Mouse (Mus musculus) embryonic fibroblast, embryonic 13.5 days (primary cell): ENCODE measurements at regions not wholly inside any gene's neighbourhood (a gene's known extent, or its start where the extent isn't known, plus 50 kb on each side); places are given as distances from the start of the nearest gene placed in this dataset.

Experiments used
- H3K27ac ChIP-seq: 2 replicates; pipeline ENCODE4 v1.5.1; 2012; ENCODE audit warnings: low read length, control low read depth, inconsistent platforms; ENCODE audit not compliant: insufficient read depth
- H3K4me1 ChIP-seq: 2 replicates; pipeline ENCODE4 v1.6.1; 2011; ENCODE audit warnings: low read length; ENCODE audit not compliant: control insufficient read depth, insufficient read depth
- H3K4me3 ChIP-seq: 2 replicates; pipeline ENCODE4 v1.5.1; 2011; ENCODE audit warnings: mild to moderate bottlenecking, control low read depth, low read length; ENCODE audit not compliant: insufficient read depth
- CTCF ChIP-seq: IDR thresholded peaks from 2 replicates; pipeline ENCODE4 v1.5.1; 2011; ENCODE audit warnings: mild to moderate bottlenecking, control low read depth, low read length, moderate library complexity, borderline replicate concordance; ENCODE audit not compliant: insufficient read depth
- POLR2A ChIP-seq: IDR thresholded peaks from 2 replicates; pipeline ENCODE4 v1.6.1; 2011; ENCODE audit warnings: low read depth, mild to moderate bottlenecking, control low read depth, low read length, moderate library complexity

- H3K27ac ChIP-seq: no peak overlapping the region
- H3K4me3 ChIP-seq: no peak overlapping the region
- no peaks in the 10 kb centered on the region for H3K4me1 ChIP-seq
- TF ChIP-seq POLR2A (no peak), CTCF (no peak)
Measured at GRCm38 (mm10) chr13:100962811-100963540, 129.7 kb upstream of the Slc30a5 start.

GRCm38 (mm10) chr13:100954598-100955251, 121.5 kb upstream of the Slc30a5 start:
- TF ChIP-seq CTCF (no peak), POLR2A (no peak)
- H3K4me1 ChIP-seq: no peaks in the 10 kb centered on the region
- no peak overlapping the region for H3K4me3 ChIP-seq
- no peak overlapping the region for H3K27ac ChIP-seq

- H3K4me3 ChIP-seq: no peak overlapping the region
- H3K4me1 ChIP-seq: no peaks in the 10 kb centered on the region
- no peak for TF ChIP-seq POLR2A
- TF ChIP-seq CTCF: no peak
- no peak overlapping the region for H3K27ac ChIP-seq
Measured at GRCm38 (mm10) chr13:100954106-100954505, 120.9 kb upstream of the Slc30a5 start.

- Histone ChIP-seq H3K4me3 (no peak overlapping the region), H3K4me1 (no peaks in the 10 kb centered on the region), H3K27ac (no peak overlapping the region)
- TF ChIP-seq CTCF (no peak), POLR2A (no peak)
Measured at GRCm38 (mm10) chr13:100951185-100951508, 117.9 kb upstream of the Slc30a5 start.

GRCm38 (mm10) chr13:100950348-100951184, 117.3 kb upstream of the Slc30a5 start:
- H3K27ac ChIP-seq: no peak overlapping the region
- no peak for TF ChIP-seq CTCF
- no peak for TF ChIP-seq POLR2A
- no peaks in the 10 kb centered on the region for H3K4me1 ChIP-seq
- H3K4me3 ChIP-seq: no peak overlapping the region

- Histone ChIP-seq H3K27ac (no peak overlapping the region), H3K4me3 (no peak overlapping the region), H3K4me1 (no peaks in the 10 kb centered on the region)
- TF ChIP-seq CTCF (no peak), POLR2A (no peak)
Measured at GRCm38 (mm10) chr13:100943206-100943848, 110.1 kb upstream of the Slc30a5 start.

GRCm38 (mm10) chr13:100940791-100941190, 107.6 kb upstream of the Slc30a5 start:
- Histone ChIP-seq H3K4me1 (no peaks in the 10 kb centered on the region), H3K4me3 (no peak overlapping the region), H3K27ac (no peak overlapping the region)
- TF ChIP-seq POLR2A (no peak), CTCF (no peak)

GRCm38 (mm10) chr13:100939677-100940076, 106.5 kb upstream of the Slc30a5 start:
- no peak overlapping the region for H3K27ac ChIP-seq
- no peak overlapping the region for H3K4me3 ChIP-seq
- no peaks in the 10 kb centered on the region for H3K4me1 ChIP-seq
- TF ChIP-seq POLR2A (no peak), CTCF (no peak)

- Histone ChIP-seq H3K4me3 (no peak overlapping the region), H3K4me1 (no peaks in the 10 kb centered on the region), H3K27ac (no peak overlapping the region)
- TF ChIP-seq CTCF: no peak
- TF ChIP-seq POLR2A: no peak
Measured at GRCm38 (mm10) chr13:100933265-100933664, 100.0 kb upstream of the Slc30a5 start.
